Comparison of ENCODE assay signal across 15 mouse cellular contexts in genomic region chr10:94908976-94909717, GRCm38 (mm10). TPM values are rescaled to one million over a fixed set of nuclear protein-coding genes. Genes with fewer than 3 reads are reported as not detected.
DNase-seq lines count a peak whose midpoint lies in the region; ATAC-seq and TF ChIP-seq lines count a peak whose summit lies in the region.
"Had no signal": no experiment of that assay in that cellular context is flagged by ENCODE, and none has a peak within 500 bp of the region (broad histone marks: within the 10 kb centered on the region; RNA-seq: fewer than 3 reads in every experiment).

No protein-coding gene starts in this region.

- 77% methylated on average over 11 of the region's 11 CpGs for WGBS in liver, postnatal 0 days (ENCODE audit: insufficient replicate concordance)
- WGBS in hindbrain, postnatal 0 days = 92% methylated on average over 11 of the region's 11 CpGs

- H3K27ac ChIP-seq in liver, postnatal 0 days (ENCODE audit: low read depth) = peak overlapping the region; percentile 41; the same call in 1 of the 2 replicates
- no peak overlapping the region for H3K27ac ChIP-seq in hindbrain, postnatal 0 days
- H3K27ac ChIP-seq: heart, embryonic 15.5 days; lung, embryonic 15.5 days; neural tube, embryonic 13.5 days had no signal

- H3K4me2 ChIP-seq in liver, postnatal 0 days (ENCODE audit: low read depth, low read length) = no peak overlapping the region
- no peak overlapping the region for H3K4me2 ChIP-seq in hindbrain, postnatal 0 days (ENCODE audit: low read depth, low read length)
- H3K4me2 ChIP-seq: heart, embryonic 15.5 days; lung, embryonic 15.5 days; neural tube, embryonic 13.5 days had no signal

- DNase-seq in layer of hippocampus, adult 18-20 months (ENCODE audit: low spot score in 2 of 2) = peak; percentile 39 to 67
- no peak for DNase-seq in layer of hippocampus, adult 9-10 months (ENCODE audit: low spot score)
- DNase-seq in A20 (ENCODE audit: low read depth, low spot score) = peak; percentile 59
- DNase-seq in adrenal gland, postnatal 25 days = peak; percentile 19
- DNase-seq in liver, postnatal 0 days = no peak
- DNase-seq in hindbrain, postnatal 0 days (ENCODE audit: low spot score) = no peak
- DNase-seq in MN1 (ENCODE audit: low spot score) = no peak
- DNase-seq: gastrocnemius, postnatal 14 days; kidney, adult 9 months; midbrain, embryonic 14.5 days; thymus, postnatal 36 days had no signal

- H3K36me3 ChIP-seq in liver, postnatal 0 days (replicated peaks; ENCODE audit: insufficient read depth, low read length) = no peaks in the 10 kb centered on the region
- no peaks in the 10 kb centered on the region for H3K36me3 ChIP-seq in hindbrain, postnatal 0 days (ENCODE audit: insufficient read depth, low read length)
- H3K36me3 ChIP-seq: heart, embryonic 15.5 days; lung, embryonic 15.5 days; neural tube, embryonic 13.5 days had no signal

- H3K4me1 ChIP-seq in liver, postnatal 0 days (ENCODE audit: insufficient read depth) = peaks cover 28% of the 10 kb centered on the region
- peaks cover 6% of the 10 kb centered on the region; the same call in 1 of the 2 replicates for H3K4me1 ChIP-seq in hindbrain, postnatal 0 days (ENCODE audit: insufficient read depth, low read length)

- no peaks in the 10 kb centered on the region for H3K27me3 ChIP-seq in liver, postnatal 0 days (ENCODE audit: insufficient read depth, low read length)
- no peaks in the 10 kb centered on the region for H3K27me3 ChIP-seq in hindbrain, postnatal 0 days (ENCODE audit: insufficient read depth, low read length)
- H3K27me3 ChIP-seq: heart, embryonic 15.5 days; lung, embryonic 15.5 days; neural tube, embryonic 13.5 days had no signal

- no peak overlapping the region for H3K9ac ChIP-seq in liver, postnatal 0 days (replicated peaks)
- no peak overlapping the region for H3K9ac ChIP-seq in hindbrain, postnatal 0 days (replicated peaks; ENCODE audit: low read length)
- H3K9ac ChIP-seq: heart, embryonic 15.5 days; lung, embryonic 15.5 days; neural tube, embryonic 13.5 days had no signal

- no peak for ATAC-seq in liver, postnatal 0 days
- ATAC-seq in hindbrain, postnatal 0 days = no peak
- no peak for ATAC-seq in cerebellum, adult (ENCODE audit: insufficient number of reproducible peaks, low FRiP score, low TSS enrichment)

- no peak overlapping the region for H3K4me3 ChIP-seq in liver, postnatal 0 days (ENCODE audit: low read depth, low read length)
- H3K4me3 ChIP-seq in hindbrain, postnatal 0 days (ENCODE audit: low read length) = no peak overlapping the region
- H3K4me3 ChIP-seq: heart, embryonic 15.5 days; lung, embryonic 15.5 days; neural tube, embryonic 13.5 days had no signal

- TF ChIP-seq CTCF in liver, postnatal 0 days (IDR thresholded peaks at IDR 0.05; ENCODE audit: low read depth) = no peak
- no peak for TF ChIP-seq CTCF in hindbrain, postnatal 0 days (IDR thresholded peaks at IDR 0.05; ENCODE audit: low read depth)

- no peaks in the 10 kb centered on the region for H3K9me3 ChIP-seq in liver, postnatal 0 days (ENCODE audit: low read length)
- no peaks in the 10 kb centered on the region for H3K9me3 ChIP-seq in hindbrain, postnatal 0 days (ENCODE audit: low read length)
- H3K9me3 ChIP-seq: heart, embryonic 15.5 days; lung, embryonic 15.5 days; neural tube, embryonic 13.5 days had no signal

- no peak for TF ChIP-seq EP300 in liver, postnatal 0 days (IDR thresholded peaks at IDR 0.05; ENCODE audit: low read depth)

RNA-seq across cellular contexts. Expression of gene Plxnc1, which starts 35.5 kb away (rescaled TPM):
- total RNA-seq in layer of hippocampus, adult 18-20 months (2021) = 10 to 100 TPM; 34.8 to 38.2 TPM
- 1.4 and 1.5 TPM in 2 replicates for total RNA-seq in adrenal gland, postnatal 25 days (2021)
- polyA plus RNA-seq in liver, postnatal 0 days (2015; fragmentation: Nextera tagmentation; extraction: Ambion mirVana) = 2.7 and 2.8 TPM in 2 replicates
- total RNA-seq in hindbrain, postnatal 0 days (2014; rRNA removed) = 54.2 and 54.5 TPM in 2 replicates
- polyA plus RNA-seq in hindbrain, postnatal 0 days (2015; fragmentation: Nextera tagmentation; extraction: Ambion mirVana) = 8.7 and 9.9 TPM in 2 replicates

Comparison
In these comparisons a context has a peak if more than half of its experiments do, and no peak if none do; other contexts are left out.
1. DNase-seq: peak in layer of hippocampus, adult 18-20 months (2 of 2), A20 (single experiment) and adrenal gland, postnatal 25 days (single experiment); none in layer of hippocampus, adult 9-10 months (single experiment), liver, postnatal 0 days (single experiment), hindbrain, postnatal 0 days (single experiment) and MN1 (single experiment).
2. RNA of gene Plxnc1, which starts 35.5 kb away (total RNA-seq): 54.2 to 54.5 TPM in hindbrain, postnatal 0 days and 34.8 to 38.2 TPM in layer of hippocampus, adult 18-20 months; 1.4 to 1.5 TPM in adrenal gland, postnatal 25 days; every median in the first group is over 10 times any median in the second.